Mouse (Mus musculus) lung, postnatal 0 days (tissue): ENCODE data around the gene Keap1.

Source experiments
- CTCF ChIP-seq: IDR thresholded peaks from 2 replicates; pipeline ENCODE4 v1.5.1; 2016; ENCODE audit warnings: antibody characterized with exemption, mild to moderate bottlenecking
- EP300 ChIP-seq: IDR thresholded peaks from 2 replicates; pipeline ENCODE4 v1.6.1; 2016; ENCODE audit warnings: antibody characterized with exemption, mild to moderate bottlenecking, control low read depth

DNA sequence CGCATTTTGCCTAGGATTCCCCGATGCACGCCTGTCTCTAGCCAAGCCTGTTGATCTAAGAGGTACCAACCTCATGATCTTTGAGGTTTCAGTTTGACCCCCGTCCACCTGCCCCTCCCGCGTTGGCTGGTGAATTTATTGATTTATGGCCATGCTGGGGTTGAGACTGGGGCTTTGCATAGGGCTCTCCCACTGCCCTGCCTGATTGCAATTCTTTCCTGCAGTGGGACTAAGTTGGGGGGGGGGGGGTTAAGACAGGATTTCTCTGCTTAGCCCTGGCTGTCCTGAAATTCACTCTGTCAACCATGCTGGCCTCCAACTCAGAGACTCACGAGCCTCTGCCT is 13.8 kb downstream of the Keap1 start:
- no peak for TF ChIP-seq CTCF
- TF ChIP-seq EP300, result no peak
